Mouse (Mus musculus) erythroblast, embryonic 14.5 days (primary cell): ENCODE measurements around the gene Shank2.

ENCODE experiments used
- GATA1 ChIP-seq: IDR thresholded peaks from 2 replicates; pipeline ENCODE4 v1.6.1; 2012; ENCODE audit warnings: low read length, inconsistent platforms, mixed read lengths
- TAL1 ChIP-seq: IDR thresholded peaks from 3 replicates; pipeline ENCODE4 v1.6.1; 2012; ENCODE audit warnings: low read length, inconsistent platforms, mixed read lengths

GRCm38 (mm10) chr7:144229421-144229820 lies 227.7 kb downstream of the Shank2 start:
- TF ChIP-seq TAL1 (no peak), GATA1 (no peak)
